11 mouse cellular contexts compared by ENCODE assay signal in genomic region chr9:104594550-104594949, GRCm38 (mm10). TPM values are rescaled to one million over a fixed set of nuclear protein-coding genes. Genes with fewer than 3 reads are reported as not detected.
A peak's percentile ranks its signal among the peaks of the same experiment; 100 is the strongest.
DNase-seq lines count a peak whose midpoint lies in the region; ATAC-seq lines count a peak whose summit lies in the region.
"Had no signal": no experiment of that assay in that cellular context is flagged by ENCODE, and none has a peak within 500 bp of the region (broad histone marks: within the 10 kb centered on the region; RNA-seq: fewer than 3 reads in every experiment).

No protein-coding gene starts in this region.

- H3K27ac ChIP-seq in limb, embryonic 12.5 days = no peak overlapping the region
- H3K27ac ChIP-seq in limb, embryonic 10.5 days = no peak overlapping the region
- H3K27ac ChIP-seq: heart, embryonic 13.5 days; liver, embryonic 13.5 days had no signal

- no peak overlapping the region for H3K9ac ChIP-seq in limb, embryonic 12.5 days (replicated peaks)
- H3K9ac ChIP-seq: heart, embryonic 13.5 days; liver, embryonic 13.5 days had no signal

- H3K4me2 ChIP-seq in limb, embryonic 12.5 days = no peak overlapping the region
- H3K4me2 ChIP-seq: heart, embryonic 13.5 days; liver, embryonic 13.5 days had no signal

- DNase-seq in cerebellum, adult 11 months = peak; percentile 2
- DNase-seq in limb, embryonic 10.5 days (ENCODE audit: low spot score) = no peak
- DNase-seq in cerebellum, postnatal 10 days = peak; percentile 74 to 82
- DNase-seq in kidney, postnatal 36 days = peak; percentile 81 to 82
- no peak for DNase-seq in left cerebral cortex, postnatal 10 days (ENCODE audit: extremely low spot score in 1 of 2, low spot score in 2 of 2)
- no peak for DNase-seq in ovary, adult 18-20 months (ENCODE audit: low spot score)
- DNase-seq: B cell, adult 2 months; liver, embryonic 13.5 days had no signal

- no peaks in the 10 kb centered on the region for H3K36me3 ChIP-seq in limb, embryonic 12.5 days
- no peaks in the 10 kb centered on the region for H3K36me3 ChIP-seq in limb, embryonic 10.5 days
- H3K36me3 ChIP-seq: heart, embryonic 13.5 days; liver, embryonic 13.5 days had no signal

- 18% methylated on average over 5 of the region's 5 CpGs for WGBS in limb, embryonic 12.5 days
- WGBS in limb, embryonic 10.5 days = 26% methylated on average over 5 of the region's 5 CpGs

- H3K4me1 ChIP-seq in limb, embryonic 12.5 days (replicated peaks) = peaks cover 13% of the 10 kb centered on the region
- peaks cover 14% of the 10 kb centered on the region for H3K4me1 ChIP-seq in limb, embryonic 10.5 days
- H3K4me1 ChIP-seq: liver, embryonic 13.5 days had no signal

- ATAC-seq in cerebellum, adult (ENCODE audit: insufficient number of reproducible peaks, low FRiP score, low TSS enrichment) = no peak
- ATAC-seq in limb, embryonic 12.5 days (ENCODE audit: insufficient number of reproducible peaks, insufficient read depth, low FRiP score, low TSS enrichment, low read depth) = peak; percentile 10; the same call in 1 of the 2 replicates

- no peak overlapping the region for H3K4me3 ChIP-seq in limb, embryonic 12.5 days (replicated peaks)
- no peak overlapping the region for H3K4me3 ChIP-seq in limb, embryonic 10.5 days
- H3K4me3 ChIP-seq: heart, embryonic 13.5 days; liver, embryonic 13.5 days had no signal

- intact Hi-C loops in left cerebral cortex, postnatal 10 days (cut with DNase I) = no loop called here

- no peaks in the 10 kb centered on the region for H3K27me3 ChIP-seq in limb, embryonic 12.5 days
- H3K27me3 ChIP-seq in limb, embryonic 10.5 days (ENCODE audit: low read depth, poor library complexity, severe bottlenecking) = no peaks in the 10 kb centered on the region
- H3K27me3 ChIP-seq: heart, embryonic 13.5 days; liver, embryonic 13.5 days had no signal

- 0 out of 2 replicates have a peak, but pooled peaks cover 2% of the 10 kb centered on the region for H3K9me3 ChIP-seq in limb, embryonic 12.5 days
- no peaks in the 10 kb centered on the region for H3K9me3 ChIP-seq in limb, embryonic 10.5 days (replicated peaks)

RNA-seq across cellular contexts. Expression of gene Cpne4, which starts 47.5 kb away (rescaled TPM):
- 0.40 TPM in 1 of 2 replicates, not detected in the other for polyA plus RNA-seq in limb, embryonic 12.5 days (2016; fragmentation: Nextera tagmentation; extraction: Ambion mirVana)
- polyA plus RNA-seq in limb, embryonic 10.5 days (2016; fragmentation: Nextera tagmentation; extraction: Ambion mirVana) = 0.41 TPM in 1 of 2 replicates, not detected in the other
- 10 to 100 TPM; 78.3 to 93.2 TPM for total RNA-seq in left cerebral cortex, postnatal 10 days (2021)

Comparison
In these comparisons a context has a peak if more than half of its experiments do, and no peak if none do; other contexts are left out.
1. DNase-seq: peak in cerebellum, adult 11 months (single experiment), cerebellum, postnatal 10 days (2 of 2) and kidney, postnatal 36 days (2 of 2); none in limb, embryonic 10.5 days (single experiment), left cerebral cortex, postnatal 10 days (0 of 2) and ovary, adult 18-20 months (single experiment).